Mouse (Mus musculus) heart, adult 2 months (tissue): ENCODE results near the gene Gm49601. TPM values are rescaled to one million over a fixed set of nuclear protein-coding genes. Genes with fewer than 3 reads are reported as not detected.
A peak's percentile ranks its signal among the peaks of the same experiment; 100 is the strongest.

ENCODE experiments used
- DNase-seq, 2 experiments: peaks; one replicate each; pipeline ENCODE4 v3.0.0; 2021
- H3K27ac ChIP-seq: fragments of 200-600 bp; 2 replicates; pipeline ENCODE4 v1.8.1; 2022
- H3K27me3 ChIP-seq: fragments of 200-500 bp; 2 replicates; pipeline ENCODE4 v1.6.1; 2012; ENCODE audit warnings: mild to moderate bottlenecking, low read length, inconsistent platforms, mixed read lengths; ENCODE audit not compliant: control insufficient read depth, insufficient read depth
- H3K36me3 ChIP-seq: fragments of 200-500 bp; 2 replicates; pipeline ENCODE4 v1.6.1; 2012; ENCODE audit warnings: low read length, inconsistent platforms; ENCODE audit not compliant: control insufficient read depth, insufficient read depth
- H3K4me1 ChIP-seq: fragments of 200-500 bp; 2 replicates; pipeline ENCODE4 v1.6.1; 2011; ENCODE audit warnings: low read length; ENCODE audit not compliant: control insufficient read depth, insufficient read depth
- H3K4me3 ChIP-seq: fragments of 200-600 bp; 2 replicates; pipeline ENCODE4 v1.8.1; 2022
- H3K79me2 ChIP-seq: fragments of 200-500 bp; replicated peaks from 2 replicates; pipeline ENCODE4 v1.6.1; 2012; ENCODE audit warnings: mild to moderate bottlenecking, inconsistent platforms, low read length, moderate library complexity, mixed read lengths; ENCODE audit not compliant: control insufficient read depth, insufficient read depth
- H3K9ac ChIP-seq: fragments of 200-500 bp; 2 replicates; pipeline ENCODE4 v1.6.1; 2012; ENCODE audit warnings: low read depth, mild to moderate bottlenecking, control low read depth, inconsistent platforms, low read length, mixed read lengths
- CTCF ChIP-seq: fragments of 200-600 bp; IDR thresholded peaks from 2 replicates; pipeline ENCODE4 v1.8.1; 2022; ENCODE audit warnings: antibody characterized with exemption, mild to moderate bottlenecking, moderate library complexity
- EP300 ChIP-seq: fragments of 200-500 bp; IDR thresholded peaks from 2 replicates; pipeline ENCODE4 v1.6.1; 2011; ENCODE audit warnings: low read depth, low read length, control low read depth; ENCODE audit not compliant: insufficient read depth
- POLR2A ChIP-seq: fragments of 200-500 bp; IDR thresholded peaks from 2 replicates; pipeline ENCODE4 v1.6.1; 2011; ENCODE audit warnings: mild to moderate bottlenecking, low read depth, low read length, control low read depth; ENCODE audit not compliant: insufficient read depth
- WGBS: fragments of 180-500 bp; shearing (Covaris S2); methylation state at CpG from one replicate; pipeline ENCODE4 v1.1.7; 2018; 5-methylcytosine and 5-hydroxymethylcytosine counted together
- intact Hi-C: fragments of 180-260 bp; cut with DNase I; formaldehyde crosslinking; loops from one replicate; pipeline ENCODE4 v1.15.1; 2025
- long read RNA-seq: library from polyadenylated mRNA; stranded (forward); transcript quantifications from one replicate; pipeline ENCODE4 v2.0.0, GENCODE M21; 2021
- polyA plus RNA-seq: library from polyadenylated mRNA; depleted of rRNA; stranded (reverse); fragments of >200 nt; gene quantifications from 2 replicates; pipeline ENCODE4 v1.2.3, GENCODE M21; 2012; rRNA removed
- total RNA-seq, 2 experiments: library from RNA; stranded (reverse); gene quantifications; 2 replicates each; pipeline ENCODE4 v1.2.3; 2021

Gm49601 gene
- total RNA-seq (1 to 10 TPM; 1.1 TPM), polyA plus RNA-seq (3.1 and 4.9 TPM in 2 replicates)
- long read RNA-seq: 0 reads

GRCm38 (mm10) chr16:18626376-18626878 is at the start of gene Gm49601:
TSS of gene Gm49601 (minus strand) at chr16:18626427.
- H3K27ac ChIP-seq: peak within 1 kb of the TSS; percentile 17; the same call in 1 of the 2 replicates
- WGBS: under 1% methylated on average over 65 of the region's 65 CpGs
- H3K79me2 ChIP-seq: no peaks in the 10 kb centered on the region
- no peaks in the 10 kb centered on the region for H3K4me1 ChIP-seq
- H3K4me3 ChIP-seq: peak within 1 kb of the TSS; percentile 55
- TF ChIP-seq CTCF (no peak; the same call in 1 of the 2 replicates), EP300 (no peak), POLR2A (no peak)
- no peaks in the 10 kb centered on the region for H3K36me3 ChIP-seq
- DNase-seq: peak; percentile 88 to 90
- peak within 1 kb of the TSS; percentile 37 for H3K9ac ChIP-seq
- intact Hi-C loops: loop anchor here (2.0 to 5.0 kb wide), 4 partner anchors 52 to 231 kb away; partner anchors contain the start of genes Cdc45 and Ufd1
- peaks cover 2% of the 10 kb centered on the region; the same call in 1 of the 2 replicates for H3K27me3 ChIP-seq

- Histone ChIP-seq H3K27me3 (no peaks in the 10 kb centered on the region), H3K9ac (no peak overlapping the region), H3K4me3 (no peak overlapping the region), H3K4me1 (no peaks in the 10 kb centered on the region), H3K79me2 (no peaks in the 10 kb centered on the region), H3K36me3 (no peaks in the 10 kb centered on the region), H3K27ac (no peak overlapping the region)
- WGBS: 83% methylated on average over 3 of the region's 3 CpGs
- no peak for DNase-seq
- TF ChIP-seq EP300 (no peak), CTCF (no peak), POLR2A (no peak)
- intact Hi-C loops: no loop called here
Observed at GRCm38 (mm10) chr16:18673005-18673404, 46.8 kb upstream of the Gm49601 start.

DNA sequence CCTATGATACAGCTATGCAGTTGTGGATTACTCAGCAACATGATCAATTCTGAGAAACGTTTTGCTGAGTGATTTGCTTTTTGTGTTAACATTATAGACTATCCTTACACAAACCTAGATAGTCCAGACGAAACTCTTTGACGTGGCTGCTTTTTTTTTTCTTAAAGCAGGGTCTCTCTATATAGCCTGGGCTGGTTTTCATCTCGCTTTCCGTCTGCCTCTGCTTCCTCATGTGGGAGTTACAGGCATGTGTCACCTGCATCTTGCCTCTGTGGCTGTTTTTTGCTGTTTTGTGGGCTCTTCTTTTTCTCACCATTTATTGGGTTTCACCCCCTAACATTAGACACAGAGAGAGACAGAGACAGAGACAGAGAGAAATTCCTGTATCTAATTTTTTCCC is 45.8 kb upstream of the Gm49601 start:
- Histone ChIP-seq H3K4me3 (no peak overlapping the region), H3K4me1 (no peaks in the 10 kb centered on the region), H3K9ac (no peak overlapping the region), H3K27me3 (no peaks in the 10 kb centered on the region), H3K27ac (no peak overlapping the region), H3K79me2 (no peaks in the 10 kb centered on the region), H3K36me3 (no peaks in the 10 kb centered on the region)
- TF ChIP-seq POLR2A: no peak
- TF ChIP-seq CTCF: no peak
- TF ChIP-seq EP300: no peak
- DNase-seq: no peak
- intact Hi-C loops: no loop called here
- whole genome bisulfite sequencing: 55% methylated on average over 5 of the region's 5 CpGs

- Histone ChIP-seq H3K79me2 (no peaks in the 10 kb centered on the region), H3K4me1 (no peaks in the 10 kb centered on the region), H3K4me3 (no peak overlapping the region), H3K27ac (no peak overlapping the region), H3K36me3 (no peaks in the 10 kb centered on the region), H3K9ac (no peak overlapping the region), H3K27me3 (no peaks in the 10 kb centered on the region)
- no peak for DNase-seq
- TF ChIP-seq CTCF (no peak), POLR2A (no peak), EP300 (no peak)
- WGBS: 68% methylated on average over 6 of the region's 6 CpGs
- intact Hi-C loops: no loop called here
Observed at GRCm38 (mm10) chr16:18669914-18670313, 43.7 kb upstream of the Gm49601 start.

DNA sequence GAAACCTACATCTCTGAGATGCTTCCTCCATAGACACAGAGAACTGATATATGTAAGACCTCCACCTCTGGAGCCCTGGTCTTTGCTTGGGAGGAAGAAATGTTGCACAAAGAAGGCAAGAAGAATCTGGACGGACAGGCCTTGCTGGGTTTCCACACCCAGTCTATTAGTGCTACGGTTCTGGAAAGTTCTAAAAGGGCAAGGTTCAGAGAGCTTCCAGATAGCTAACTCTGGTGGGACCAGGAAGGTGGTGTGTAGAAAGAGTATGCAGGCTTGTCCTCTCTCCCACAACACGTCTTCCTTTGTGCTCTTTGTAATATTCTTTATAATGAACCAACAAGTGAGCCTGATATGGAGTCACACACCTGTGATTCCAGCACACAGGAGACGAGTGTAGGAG is 32.4 kb upstream of the Gm49601 start:
- H3K36me3 ChIP-seq: no peaks in the 10 kb centered on the region
- no peaks in the 10 kb centered on the region for H3K4me1 ChIP-seq
- intact Hi-C loops: no loop called here
- TF ChIP-seq EP300 (no peak), POLR2A (no peak), CTCF (no peak)
- no peak for DNase-seq
- H3K27ac ChIP-seq: no peak overlapping the region
- WGBS: 71% methylated on average over 4 of the region's 4 CpGs
- H3K9ac ChIP-seq: no peak overlapping the region
- H3K79me2 ChIP-seq: no peaks in the 10 kb centered on the region
- no peaks in the 10 kb centered on the region for H3K27me3 ChIP-seq
- H3K4me3 ChIP-seq: no peak overlapping the region

DNA sequence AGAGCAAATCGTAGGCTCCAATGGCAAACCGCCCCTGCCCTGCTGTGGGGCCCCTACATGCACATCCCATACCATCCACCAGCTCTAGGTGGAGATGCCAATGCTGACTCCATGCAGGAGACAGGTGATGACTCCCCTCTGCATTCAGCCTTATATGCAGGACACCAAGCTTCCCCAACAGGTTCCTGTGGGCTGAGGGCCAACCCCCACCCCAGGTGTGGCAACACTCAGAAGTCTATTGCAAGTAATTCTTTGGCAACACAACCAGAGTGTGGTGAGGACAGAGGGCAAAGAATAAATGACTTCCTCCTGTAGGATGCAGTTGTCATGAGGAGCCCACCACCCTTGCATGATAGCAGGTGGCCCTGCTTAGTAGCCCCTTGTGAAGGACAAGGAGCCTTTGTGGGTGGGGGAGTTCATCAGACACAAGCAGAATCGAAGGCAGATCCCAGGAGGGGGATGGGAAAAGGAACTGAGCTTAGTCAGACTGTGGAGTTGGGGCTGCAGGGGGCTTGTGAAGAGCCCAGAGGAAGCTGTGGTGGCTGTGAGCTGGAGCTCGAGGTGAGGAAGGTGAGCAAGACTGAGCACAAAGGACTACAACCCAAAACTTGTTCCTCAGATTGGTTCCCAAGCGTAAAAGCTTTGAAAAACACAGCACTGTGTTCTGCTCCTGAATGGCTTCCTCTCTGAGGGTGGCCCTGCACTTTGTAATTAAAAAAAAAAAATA is 29.3 kb upstream of the Gm49601 start:
- H3K9ac ChIP-seq: no peak overlapping the region
- no peak overlapping the region for H3K27ac ChIP-seq
- H3K4me1 ChIP-seq: no peaks in the 10 kb centered on the region
- whole genome bisulfite sequencing: 53% methylated on average over 5 of the region's 5 CpGs
- no peak overlapping the region for H3K4me3 ChIP-seq
- H3K27me3 ChIP-seq: no peaks in the 10 kb centered on the region
- intact Hi-C loops: no loop called here
- H3K36me3 ChIP-seq: no peaks in the 10 kb centered on the region
- no peak for DNase-seq
- no peaks in the 10 kb centered on the region for H3K79me2 ChIP-seq
- TF ChIP-seq EP300 (no peak), POLR2A (no peak), CTCF (no peak)
